Mouse (Mus musculus) liver, embryonic 15.5 days (tissue): ENCODE data around the gene Lamtor1. TPM values are rescaled to one million over a fixed set of nuclear protein-coding genes. Genes with fewer than 3 reads are reported as not detected.
A peak's percentile ranks its signal among the peaks of the same experiment; 100 is the strongest.

Experiments used
- ATAC-seq: fragments of 200-750 bp; cut with Nextera tagmentation; 2 replicates; pipeline ENCODE4 v1.8.0; 2017; ENCODE audit warnings: moderate number of reproducible peaks, mild to moderate bottlenecking, moderate library complexity; ENCODE audit not compliant: insufficient read depth
- H3K27ac ChIP-seq: fragments of 300-500 bp; sonication (generic); replicated peaks from 2 replicates; pipeline ENCODE4 v1.5.1; 2015; ENCODE audit warnings: mild to moderate bottlenecking, inconsistent platforms
- H3K27me3 ChIP-seq: fragments of 300-500 bp; sonication (generic); 2 replicates; pipeline ENCODE4 v1.6.1; 2015; ENCODE audit warnings: mild to moderate bottlenecking, inconsistent platforms
- H3K36me3 ChIP-seq: fragments of 300-500 bp; sonication (generic); replicated peaks from 2 replicates; pipeline ENCODE4 v1.6.1; 2015; ENCODE audit warnings: moderate library complexity, mild to moderate bottlenecking, inconsistent platforms
- H3K4me1 ChIP-seq: fragments of 300-500 bp; sonication (generic); replicated peaks from 2 replicates; pipeline ENCODE4 v1.6.1; 2015; ENCODE audit warnings: inconsistent platforms
- H3K4me2 ChIP-seq: fragments of 300-500 bp; sonication (generic); 2 replicates; pipeline ENCODE4 v1.6.1; 2015; ENCODE audit warnings: moderate library complexity, mild to moderate bottlenecking, inconsistent platforms
- H3K4me3 ChIP-seq: fragments of 300-500 bp; sonication (generic); replicated peaks from 2 replicates; pipeline ENCODE4 v1.5.1; 2015; ENCODE audit warnings: mild to moderate bottlenecking, inconsistent platforms
- H3K9ac ChIP-seq: fragments of 300-500 bp; sonication (generic); 2 replicates; pipeline ENCODE4 v1.6.1; 2015; ENCODE audit warnings: moderate library complexity, mild to moderate bottlenecking, inconsistent platforms
- H3K9me3 ChIP-seq: fragments of 300-500 bp; sonication (generic); replicated peaks from 2 replicates; pipeline ENCODE4 v1.6.1; 2016; ENCODE audit warnings: inconsistent platforms
- WGBS: fragments of 180-500 bp; shearing (Covaris S2); methylation state at CpG from one replicate; pipeline ENCODE4 v1.1.7; 2015; ENCODE audit warnings: mixed read lengths; ENCODE audit not compliant: insufficient replicate concordance; 5-methylcytosine and 5-hydroxymethylcytosine counted together
- polyA plus RNA-seq: library from polyadenylated mRNA; unstranded; fragments of >200 nt; fragmentation: Nextera tagmentation; extraction: Ambion mirVana; gene quantifications from 2 replicates; pipeline ENCODE4 v1.2.1, GENCODE M21; 2015

The Lamtor1 gene
- polyA plus RNA-seq, 1 experiment from 2014 or later: 69.0 TPM

GRCm38 (mm10) chr7:101956481-101956880, 50.8 kb downstream of the Lamtor1 start:
- no peak for ATAC-seq
- Histone ChIP-seq H3K4me1 (peaks cover 30% of the 10 kb centered on the region), H3K27ac (no peak overlapping the region), H3K27me3 (no peaks in the 10 kb centered on the region), H3K9ac (no peak overlapping the region), H3K4me3 (no peak overlapping the region), H3K9me3 (no peaks in the 10 kb centered on the region), H3K36me3 (no peaks in the 10 kb centered on the region), H3K4me2 (no peak overlapping the region)
- WGBS: 69% methylated on average over 1 of the region's 1 CpGs

GRCm38 (mm10) chr7:101956911-101957310, 51.2 kb downstream of the Lamtor1 start:
- Histone ChIP-seq H3K9ac (no peak overlapping the region), H3K4me3 (no peak overlapping the region), H3K4me2 (no peak overlapping the region), H3K36me3 (no peaks in the 10 kb centered on the region), H3K27ac (no peak overlapping the region), H3K9me3 (no peaks in the 10 kb centered on the region), H3K4me1 (peaks cover 26% of the 10 kb centered on the region), H3K27me3 (no peaks in the 10 kb centered on the region)
- no peak for ATAC-seq
- WGBS: 85% methylated on average over 5 of the region's 5 CpGs

- no peak overlapping the region for H3K27ac ChIP-seq
- H3K4me2 ChIP-seq: no peak overlapping the region
- no peak overlapping the region for H3K9ac ChIP-seq
- H3K4me1 ChIP-seq: peaks cover 41% of the 10 kb centered on the region
- no peak overlapping the region for H3K4me3 ChIP-seq
- no peak for ATAC-seq
- no peaks in the 10 kb centered on the region for H3K27me3 ChIP-seq
- H3K36me3 ChIP-seq: no peaks in the 10 kb centered on the region
- no peaks in the 10 kb centered on the region for H3K9me3 ChIP-seq
- 83% methylated on average over 2 of the region's 2 CpGs for WGBS
Measured at GRCm38 (mm10) chr7:101962829-101963228, 57.1 kb downstream of the Lamtor1 start.

- no peaks in the 10 kb centered on the region for H3K27me3 ChIP-seq
- no peak overlapping the region for H3K4me3 ChIP-seq
- no peaks in the 10 kb centered on the region for H3K36me3 ChIP-seq
- 79% methylated on average over 2 of the region's 2 CpGs for WGBS
- no peak overlapping the region for H3K4me2 ChIP-seq
- peaks cover 46% of the 10 kb centered on the region for H3K4me1 ChIP-seq
- no peak for ATAC-seq
- H3K27ac ChIP-seq: no peak overlapping the region
- H3K9ac ChIP-seq: no peak overlapping the region
- H3K9me3 ChIP-seq: no peaks in the 10 kb centered on the region
Measured at GRCm38 (mm10) chr7:101963621-101964020, 57.9 kb downstream of the Lamtor1 start.

- no peak for ATAC-seq
- Histone ChIP-seq H3K4me1 (peaks cover 54% of the 10 kb centered on the region), H3K9me3 (no peaks in the 10 kb centered on the region), H3K4me2 (no peak overlapping the region), H3K27me3 (no peaks in the 10 kb centered on the region), H3K9ac (no peak overlapping the region), H3K27ac (peak overlapping the region; percentile 61), H3K36me3 (no peaks in the 10 kb centered on the region), H3K4me3 (no peak overlapping the region)
- 72% methylated on average over 4 of the region's 4 CpGs for WGBS
Measured at GRCm38 (mm10) chr7:101964551-101964950, 58.8 kb downstream of the Lamtor1 start.

- no peaks in the 10 kb centered on the region for H3K36me3 ChIP-seq
- no peak overlapping the region for H3K4me2 ChIP-seq
- no peak overlapping the region for H3K9ac ChIP-seq
- no peak overlapping the region for H3K4me3 ChIP-seq
- H3K27me3 ChIP-seq: no peaks in the 10 kb centered on the region
- peaks cover 59% of the 10 kb centered on the region for H3K4me1 ChIP-seq
- 23% methylated on average over 2 of the region's 2 CpGs for WGBS
- H3K27ac ChIP-seq: peak overlapping the region; percentile 61; the same call in 1 of the 2 replicates
- no peaks in the 10 kb centered on the region for H3K9me3 ChIP-seq
- ATAC-seq: no peak
Measured at GRCm38 (mm10) chr7:101965606-101966005, 59.9 kb downstream of the Lamtor1 start.

- WGBS: 78% methylated on average over 1 of the region's 1 CpGs
- ATAC-seq: no peak
- H3K36me3 ChIP-seq: no peaks in the 10 kb centered on the region
- H3K27me3 ChIP-seq: no peaks in the 10 kb centered on the region
- no peak overlapping the region for H3K4me3 ChIP-seq
- H3K4me2 ChIP-seq: no peak overlapping the region
- H3K27ac ChIP-seq: no peak overlapping the region
- no peaks in the 10 kb centered on the region for H3K9me3 ChIP-seq
- peaks cover 75% of the 10 kb centered on the region for H3K4me1 ChIP-seq
- no peak overlapping the region for H3K9ac ChIP-seq
Measured at GRCm38 (mm10) chr7:101967256-101967655, 61.6 kb downstream of the Lamtor1 start.

- Histone ChIP-seq H3K9me3 (no peaks in the 10 kb centered on the region), H3K4me2 (peak overlapping the region; percentile 98), H3K9ac (0 out of 2 replicates have a peak overlapping the region, but pooled peaks have one; percentile 28), H3K4me1 (peaks cover 85% of the 10 kb centered on the region), H3K27ac (0 out of 2 replicates have a peak overlapping the region, but pooled peaks have one; percentile 14), H3K27me3 (no peaks in the 10 kb centered on the region), H3K36me3 (no peaks in the 10 kb centered on the region), H3K4me3 (no peak overlapping the region)
- WGBS: 58% methylated on average over 2 of the region's 2 CpGs
- ATAC-seq: no peak
Measured at GRCm38 (mm10) chr7:101968751-101969150, 63.0 kb downstream of the Lamtor1 start.

GRCm38 (mm10) chr7:101969694-101970428, 64.2 kb downstream of the Lamtor1 start:
- WGBS: under 1% methylated on average over 49 of the region's 53 CpGs
- peak; percentile 85 for ATAC-seq
- H3K27ac ChIP-seq: peak overlapping the region; percentile 89
- peak overlapping the region; percentile 69 for H3K9ac ChIP-seq
- peaks cover 81% of the 10 kb centered on the region for H3K4me1 ChIP-seq
- H3K4me3 ChIP-seq: peak overlapping the region; percentile 71
- no peaks in the 10 kb centered on the region for H3K36me3 ChIP-seq
- H3K27me3 ChIP-seq: no peaks in the 10 kb centered on the region
- H3K9me3 ChIP-seq: no peaks in the 10 kb centered on the region
- H3K4me2 ChIP-seq: peak overlapping the region; percentile 98

GRCm38 (mm10) chr7:101970429-101970775, 64.7 kb downstream of the Lamtor1 start:
- no peaks in the 10 kb centered on the region for H3K9me3 ChIP-seq
- peak; percentile 58 for ATAC-seq
- H3K4me1 ChIP-seq: peaks cover 76% of the 10 kb centered on the region
- H3K4me3 ChIP-seq: peak overlapping the region; percentile 71
- H3K27ac ChIP-seq: peak overlapping the region; percentile 89
- no peaks in the 10 kb centered on the region for H3K27me3 ChIP-seq
- peak overlapping the region; percentile 98 for H3K4me2 ChIP-seq
- peak overlapping the region; percentile 69 for H3K9ac ChIP-seq
- H3K36me3 ChIP-seq: no peaks in the 10 kb centered on the region
- WGBS: 2% methylated on average over 17 of the region's 17 CpGs

GRCm38 (mm10) chr7:101970821-101971461, 65.2 kb downstream of the Lamtor1 start:
- Histone ChIP-seq H3K4me2 (peak overlapping the region; percentile 98), H3K4me3 (peak overlapping the region; percentile 71), H3K9ac (peak overlapping the region; percentile 69), H3K9me3 (no peaks in the 10 kb centered on the region), H3K27me3 (no peaks in the 10 kb centered on the region), H3K4me1 (peaks cover 71% of the 10 kb centered on the region), H3K36me3 (no peaks in the 10 kb centered on the region; the same call in 1 of the 2 replicates), H3K27ac (peak overlapping the region; percentile 89)
- WGBS: 4% methylated on average over 19 of the region's 19 CpGs
- ATAC-seq: peak; percentile 30
